Mouse (Mus musculus) G1E (cell line): ENCODE results near the gene Klhl4. TPM values are rescaled to one million over a fixed set of nuclear protein-coding genes. Genes with fewer than 3 reads are reported as not detected.

ENCODE experiments used
- ATAC-seq: 2 replicates; pipeline ENCODE4 v1.8.0; 2016; ENCODE audit warnings: mild to moderate bottlenecking; ENCODE audit not compliant: insufficient number of reproducible peaks, poor library complexity, low FRiP score, severe bottlenecking; ENCODE audit errors: extremely low read depth
- DNase-seq: peaks from one replicate; pipeline ENCODE4 v3.0.0; 2012; ENCODE audit warnings: low spot score
- H3K27me3 ChIP-seq: 2 replicates; pipeline ENCODE4 v1.6.1; 2012; ENCODE audit warnings: mild to moderate bottlenecking, low read length, inconsistent platforms; ENCODE audit not compliant: insufficient read depth
- H3K36me3 ChIP-seq: replicated peaks from 2 replicates; pipeline ENCODE3; 2012; ENCODE audit warnings: mild to moderate bottlenecking, inconsistent platforms
- H3K4me1 ChIP-seq: 2 replicates; pipeline ENCODE4 v1.6.1; 2012; ENCODE audit warnings: low read depth, low read length, inconsistent platforms, mixed read lengths; ENCODE audit not compliant: insufficient read depth
- H3K4me3 ChIP-seq: 2 replicates; pipeline ENCODE4 v1.5.1; 2012; ENCODE audit warnings: low read depth, mild to moderate bottlenecking, inconsistent platforms, low read length, moderate library complexity, mixed read lengths
- H3K9me3 ChIP-seq: replicated peaks from 2 replicates; pipeline ENCODE4 v1.6.1; 2012; ENCODE audit warnings: inconsistent platforms
- CTCF ChIP-seq: IDR thresholded peaks from 2 replicates; pipeline ENCODE4 v1.5.1; 2012; ENCODE audit warnings: low read depth, low read length, inconsistent platforms, mixed read lengths
- GATA1 ChIP-seq: IDR thresholded peaks from 2 replicates; pipeline ENCODE4 v1.6.1; 2012; ENCODE audit warnings: borderline replicate concordance, low read length, inconsistent platforms, mixed read lengths
- GATA2 ChIP-seq: IDR thresholded peaks from 2 replicates; pipeline ENCODE4 v1.6.1; 2012; ENCODE audit warnings: low read depth, low read length, inconsistent platforms, borderline replicate concordance
- POLR2AphosphoS5 ChIP-seq: IDR thresholded peaks from 2 replicates; pipeline ENCODE4 v1.6.1; 2012; ENCODE audit warnings: low read depth, low read length, inconsistent platforms; ENCODE audit not compliant: insufficient replicate concordance
- TAL1 ChIP-seq: conservative IDR thresholded peaks from 2 replicates; pipeline ENCODE4 v1.6.1; 2012; ENCODE audit warnings: low read depth, low read length, inconsistent platforms, mixed read lengths
- polyA plus RNA-seq: library from polyadenylated mRNA; stranded (reverse); fragments of >175 nt; gene quantifications from 2 replicates; pipeline ENCODE4 v1.2.3, GENCODE M21; 2012
- total RNA-seq, 2 experiments: library from RNA; stranded (forward) in 1 of 2; stranded (reverse) in 1 of 2; fragments of 200-1000 nt in 1 of 2; fragments of >200 nt in 1 of 2; fragmentation: Nextera tagmentation in 1 of 2; gene quantifications; 2 replicates each; pipeline ENCODE4 v1.2.3; 2014 to 2017

The Klhl4 gene
- total RNA-seq (2014; fragmentation: Nextera tagmentation), result not detected in 2 replicates
- not detected in 2 replicates for total RNA-seq (2017)
- not detected in 2 replicates for polyA plus RNA-seq

GRCm38 (mm10) chrX:114473782-114474731 is at the start of gene Klhl4:
Klhl4 (plus strand) TSS chrX:114474333.
- Histone ChIP-seq H3K4me3 (no peak within 1 kb of the TSS), H3K4me1 (no peaks in the 10 kb centered on the region), H3K36me3 (no peaks in the 10 kb centered on the region), H3K27me3 (no peaks in the 10 kb centered on the region), H3K9me3 (no peaks in the 10 kb centered on the region)
- ATAC-seq, result no peak
- TF ChIP-seq GATA2 (no peak), GATA1 (no peak)
- DNase-seq, result no peak

- no peak for ATAC-seq
- no peaks in the 10 kb centered on the region for H3K27me3 ChIP-seq
- H3K4me1 ChIP-seq, result no peaks in the 10 kb centered on the region
- no peaks in the 10 kb centered on the region for H3K9me3 ChIP-seq
- no peak overlapping the region for H3K4me3 ChIP-seq
- TF ChIP-seq TAL1, result no peak
- TF ChIP-seq POLR2AphosphoS5, result no peak
- no peak for TF ChIP-seq CTCF
- no peak for TF ChIP-seq GATA1
- TF ChIP-seq GATA2, result no peak
- no peak for DNase-seq
- no peaks in the 10 kb centered on the region for H3K36me3 ChIP-seq
Measured at GRCm38 (mm10) chrX:114484153-114484552, 10.0 kb downstream of the Klhl4 start.

DNA sequence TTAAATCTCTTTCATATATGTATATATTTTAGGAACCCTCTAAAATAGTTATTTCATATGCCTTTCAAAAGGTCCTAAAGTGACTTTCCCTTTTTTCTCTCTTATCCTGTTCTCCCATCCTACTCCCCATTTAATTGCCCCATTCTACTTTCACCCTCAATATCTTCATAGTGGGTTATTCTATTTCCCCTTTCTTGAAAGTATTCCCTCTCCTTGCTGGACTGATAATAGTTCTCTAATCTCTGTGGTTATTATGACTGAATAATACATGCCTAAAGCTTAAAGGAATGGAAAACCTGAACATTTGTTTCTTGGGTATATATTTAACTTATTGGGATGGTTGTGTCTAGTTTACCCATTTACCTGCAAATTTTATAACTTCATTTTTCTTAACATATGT is 12.6 kb downstream of the Klhl4 start:
- no peak overlapping the region for H3K4me3 ChIP-seq
- no peak for TF ChIP-seq TAL1
- TF ChIP-seq CTCF, result no peak
- TF ChIP-seq GATA2, result no peak
- TF ChIP-seq GATA1, result no peak
- TF ChIP-seq POLR2AphosphoS5, result no peak
- H3K27me3 ChIP-seq, result no peaks in the 10 kb centered on the region
- H3K4me1 ChIP-seq, result no peaks in the 10 kb centered on the region
- H3K36me3 ChIP-seq, result no peaks in the 10 kb centered on the region
- ATAC-seq (no peak), DNase-seq (no peak)
- no peaks in the 10 kb centered on the region for H3K9me3 ChIP-seq

DNA sequence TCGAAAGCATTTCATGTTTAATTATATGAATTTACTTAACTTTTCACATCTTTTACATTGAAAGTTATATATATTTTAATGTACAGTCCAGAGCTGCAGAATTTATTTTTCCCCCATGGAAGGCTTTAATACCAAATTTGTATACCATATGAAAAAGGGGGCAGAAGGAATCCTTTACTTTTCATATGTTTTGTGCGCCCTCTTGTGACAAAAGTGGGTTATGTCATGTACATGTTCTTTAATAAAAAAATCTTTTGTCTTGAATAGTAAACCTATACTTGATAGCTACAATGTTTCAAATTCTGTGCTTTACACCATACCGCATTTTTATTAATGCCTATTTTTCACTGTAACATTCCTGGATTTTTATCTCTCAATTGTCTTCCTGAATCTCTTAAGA is 84.0 kb downstream of the Klhl4 start:
- TF ChIP-seq POLR2AphosphoS5 (no peak), CTCF (no peak), TAL1 (no peak), GATA1 (no peak), GATA2 (no peak)
- DNase-seq, result no peak

GRCm38 (mm10) chrX:114582311-114582710 is 108.2 kb downstream of the Klhl4 start:
- no peaks in the 10 kb centered on the region for H3K36me3 ChIP-seq
- H3K9me3 ChIP-seq, result no peaks in the 10 kb centered on the region
- TF ChIP-seq CTCF, result no peak
- no peak for TF ChIP-seq POLR2AphosphoS5
- no peak for TF ChIP-seq GATA1
- TF ChIP-seq GATA2, result no peak
- no peak for TF ChIP-seq TAL1
- H3K4me1 ChIP-seq, result no peaks in the 10 kb centered on the region
- DNase-seq (no peak), ATAC-seq (no peak)
- H3K4me3 ChIP-seq, result no peak overlapping the region
- H3K27me3 ChIP-seq, result no peaks in the 10 kb centered on the region

More for the DNA sequence above, 84.0 kb downstream of the Klhl4 start:
- ATAC-seq, result no peak
- H3K4me1 ChIP-seq, result no peaks in the 10 kb centered on the region
- no peaks in the 10 kb centered on the region for H3K27me3 ChIP-seq
- H3K9me3 ChIP-seq, result no peaks in the 10 kb centered on the region
- no peak overlapping the region for H3K4me3 ChIP-seq
- H3K36me3 ChIP-seq, result no peaks in the 10 kb centered on the region
